Comparison of ENCODE assay signal across 14 mouse cellular contexts in the genomic region with DNA sequence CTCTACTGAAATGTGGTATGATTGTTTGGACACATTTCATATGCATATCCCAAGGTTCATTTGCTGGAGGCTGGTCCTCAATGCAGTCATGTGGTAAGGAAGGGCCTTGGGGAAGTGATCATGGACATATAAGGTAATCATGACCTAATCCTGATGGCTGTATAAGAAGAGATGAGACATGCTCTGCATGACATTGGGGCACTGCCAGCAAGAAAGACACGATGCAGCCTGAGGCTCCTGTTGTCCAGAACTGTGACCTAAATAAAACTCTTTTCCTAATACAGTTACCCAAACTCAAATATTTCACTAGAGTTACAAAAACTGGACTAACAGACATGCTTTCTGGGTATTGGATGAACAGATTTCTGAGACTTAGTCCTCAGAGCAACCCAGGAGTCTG.
"Had no signal": no experiment of that assay in that cellular context is flagged by ENCODE, and none has a peak within 500 bp of the region (broad histone marks: within the 10 kb centered on the region; RNA-seq: fewer than 3 reads in every experiment).

No protein-coding gene starts in this region.

- H3K4me3 ChIP-seq: kidney, embryonic 15.5 days; limb, embryonic 13.5 days; midbrain, embryonic 10.5 days; myocyte; neural tube, embryonic 15.5 days had no signal

- H3K4me2 ChIP-seq: kidney, embryonic 15.5 days; limb, embryonic 13.5 days; neural tube, embryonic 15.5 days had no signal

- H3K27ac ChIP-seq: kidney, embryonic 15.5 days; limb, embryonic 13.5 days; liver, embryonic 14.5 days; midbrain, embryonic 10.5 days; neural tube, embryonic 15.5 days; stomach, postnatal 0 days had no signal

- H3K27me3 ChIP-seq: kidney, embryonic 15.5 days; limb, embryonic 13.5 days; neural tube, embryonic 15.5 days had no signal

- H3K9me3 ChIP-seq: kidney, embryonic 15.5 days; limb, embryonic 13.5 days; midbrain, embryonic 10.5 days; neural tube, embryonic 15.5 days had no signal

- H3K9ac ChIP-seq: kidney, embryonic 15.5 days; limb, embryonic 13.5 days; liver, embryonic 14.5 days; neural tube, embryonic 15.5 days had no signal

- H3K4me1 ChIP-seq: kidney, embryonic 15.5 days; limb, embryonic 13.5 days; midbrain, embryonic 10.5 days; neural tube, embryonic 15.5 days had no signal

- ATAC-seq: lung, postnatal 0 days had no signal

- H3K36me3 ChIP-seq: kidney, embryonic 15.5 days; limb, embryonic 13.5 days; midbrain, embryonic 10.5 days; neural tube, embryonic 15.5 days had no signal

- DNase-seq: kidney, postnatal 14 days; lung, adult 2 months; lung, postnatal 4 days; midbrain, embryonic 14.5 days; thymus, adult 18-20 months; thymus, postnatal 25 days had no signal
